Mouse (Mus musculus) CH12.LX (cell line): Measurements from ENCODE around the gene Rims4. TPM values are rescaled to one million over a fixed set of nuclear protein-coding genes. Genes with fewer than 3 reads are reported as not detected.

Source experiments
- DNase-seq: peaks from one replicate; pipeline ENCODE4 v3.0.0-alpha.2; 2013; ENCODE audit errors: extremely low read depth
- H3K27ac ChIP-seq: 2 replicates; pipeline ENCODE4 v1.5.1; 2012; ENCODE audit warnings: low read depth, mild to moderate bottlenecking, control low read depth, moderate library complexity; ENCODE audit not compliant: insufficient read depth
- H3K27me3 ChIP-seq: replicated peaks from 2 replicates; pipeline ENCODE3; 2012; ENCODE audit warnings: inconsistent platforms
- H3K36me3 ChIP-seq, 2 experiments: replicated peaks in 1 of 2; 2 replicates each; pipeline versions ENCODE3 to v1.6.1; 2012; ENCODE audit warnings: inconsistent platforms in 1 of 2, low read length in 1 of 2, mild to moderate bottlenecking in 1 of 2, mixed read lengths in 1 of 2, moderate library complexity in 1 of 2; ENCODE audit not compliant: control insufficient read depth in 1 of 2, insufficient read depth in 1 of 2
- H3K4me1 ChIP-seq, 2 experiments: 2 replicates each; pipeline ENCODE4 v1.6.1; 2012; ENCODE audit warnings: inconsistent platforms in 1 of 2, moderate library complexity in 1 of 2; ENCODE audit not compliant: insufficient read depth in 2 of 2, control insufficient read depth in 1 of 2
- H3K4me2 ChIP-seq: 2 replicates; pipeline ENCODE4 v1.6.1; 2012; ENCODE audit warnings: low read depth, mild to moderate bottlenecking, control low read depth; ENCODE audit not compliant: poor library complexity, insufficient read depth, severe bottlenecking
- H3K4me3 ChIP-seq, 3 experiments: fragments of 150-350 bp in 1 of 3; sonication (generic) in 1 of 3; replicated peaks in 1 of 3; 2 replicates each; pipeline versions ENCODE3 to v1.5.1; 2011 to 2012; ENCODE audit warnings: low read depth in 2 of 3, low read length in 2 of 3, mild to moderate bottlenecking in 2 of 3, moderate library complexity in 2 of 3, control low read depth in 1 of 3, improper control_type of control experiment in 1 of 3, inconsistent platforms in 1 of 3, mixed read lengths in 1 of 3; ENCODE audit not compliant: poor library complexity in 1 of 3
- H3K79me2 ChIP-seq: replicated peaks from 2 replicates; pipeline ENCODE4 v1.6.1; 2012; ENCODE audit warnings: mild to moderate bottlenecking, moderate library complexity; ENCODE audit not compliant: control insufficient read depth, poor library complexity, insufficient read depth, severe bottlenecking; ENCODE audit errors: extremely low read depth
- H3K9ac ChIP-seq: 2 replicates; pipeline ENCODE4 v1.6.1; 2012; ENCODE audit warnings: low read depth, mild to moderate bottlenecking, control low read depth, moderate library complexity; ENCODE audit not compliant: insufficient read depth
- H3K9me3 ChIP-seq: replicated peaks from 2 replicates; pipeline ENCODE3; 2012; ENCODE audit warnings: low read length, inconsistent platforms, mixed read lengths
- CHD1 ChIP-seq: IDR thresholded peaks from 2 replicates; pipeline ENCODE4 v1.6.1; 2012; ENCODE audit warnings: low read depth, low read length, improper control_type of control experiment, inconsistent platforms
- CHD2 ChIP-seq: IDR thresholded peaks from 2 replicates; pipeline ENCODE4 v1.6.1; 2011; ENCODE audit warnings: low read length, improper control_type of control experiment
- EP300 ChIP-seq: IDR thresholded peaks from 2 replicates; pipeline ENCODE4 v1.6.1; 2011; ENCODE audit warnings: low read length, improper control_type of control experiment
- ETS1 ChIP-seq: conservative IDR thresholded peaks from 2 replicates; pipeline ENCODE4 v1.6.1; 2012; ENCODE audit warnings: low read depth, mild to moderate bottlenecking, inconsistent platforms, low read length, improper control_type of control experiment, moderate library complexity
- HCFC1 ChIP-seq: IDR thresholded peaks from 2 replicates; pipeline ENCODE4 v1.6.1; 2012; ENCODE audit warnings: low read depth, mild to moderate bottlenecking, inconsistent platforms, low read length, improper control_type of control experiment
- JUND ChIP-seq: conservative IDR thresholded peaks from 2 replicates; pipeline ENCODE4 v1.6.1; 2011; ENCODE audit warnings: low read depth, low read length, improper control_type of control experiment
- KAT2A ChIP-seq: IDR thresholded peaks from 2 replicates; pipeline ENCODE4 v1.6.1; 2012; ENCODE audit warnings: low read length, improper control_type of control experiment, inconsistent platforms; ENCODE audit not compliant: insufficient replicate concordance
- MAX ChIP-seq: IDR thresholded peaks from 2 replicates; pipeline ENCODE4 v1.6.1; 2011; ENCODE audit warnings: low read length, improper control_type of control experiment
- MYC ChIP-seq: IDR thresholded peaks from 2 replicates; pipeline ENCODE4 v1.6.1; 2011; ENCODE audit warnings: low read depth, mild to moderate bottlenecking, improper control_type of control experiment, low read length
- PAX5 ChIP-seq: IDR thresholded peaks from 2 replicates; pipeline ENCODE4 v1.6.1; 2012; ENCODE audit warnings: low read length, inconsistent platforms, mixed read lengths
- POLR2AphosphoS2 ChIP-seq: IDR thresholded peaks from 2 replicates; pipeline ENCODE4 v1.6.1; 2011; ENCODE audit warnings: low read depth, low read length, improper control_type of control experiment
- RCOR1 ChIP-seq: conservative IDR thresholded peaks from 2 replicates; pipeline ENCODE4 v1.6.1; 2012; ENCODE audit warnings: low read depth, mild to moderate bottlenecking, inconsistent platforms, low read length, improper control_type of control experiment
- dilution Hi-C: fragments of 300-500 bp; cut with MboI; formaldehyde crosslinking; loops from 2 replicates; pipeline ENCODE4 v1.14.3; 2020; ENCODE audit warnings: low sequenced_read_pairs; ENCODE audit not compliant: extremely low pct_unique_long_range_greater_than_20kb, extremely low pct_ligation_motif_present
- in situ Hi-C: fragments of 300-500 bp; cut with MboI; formaldehyde crosslinking; loops from 3 replicates; pipeline ENCODE4 v1.14.3; 2019; ENCODE audit warnings: low sequenced_read_pairs, low pct_ligation_motif_present, low pct_unique_long_range_greater_than_20kb, mixed read lengths
- polyA plus RNA-seq: library from polyadenylated mRNA; unstranded; fragments of >175 nt; gene quantifications from 2 replicates; pipeline ENCODE4 v1.2.1, GENCODE M21; 2012; ENCODE audit warnings: low read depth; ENCODE audit not compliant: insufficient read length
- total RNA-seq, 2 experiments: library from RNA; depleted of rRNA; stranded (reverse); fragments of 300-350 nt in 1 of 2; fragments of >200 nt in 1 of 2; gene quantifications; 2 replicates each; pipeline ENCODE4 v1.2.3; 2012 to 2014

Rims4 gene
- total and polyA plus RNA-seq, 3 experiments = not detected

GRCm38 (mm10) chr2:163813077-163813476 lies 105.4 kb downstream of the Rims4 start:
- Histone ChIP-seq H3K4me2 (no peak overlapping the region), H3K36me3 (no peaks in the 10 kb centered on the region), H3K79me2 (no peaks in the 10 kb centered on the region), H3K4me3 (no peak overlapping the region), H3K9ac (no peak overlapping the region), H3K27ac (no peak overlapping the region), H3K27me3 (peaks cover 89% of the 10 kb centered on the region), H3K9me3 (no peaks in the 10 kb centered on the region), H3K4me1 (no peaks in the 10 kb centered on the region)
- in situ Hi-C loops = no loop called here
- DNase-seq = no peak
- TF ChIP-seq KAT2A = no peak
- no peak for TF ChIP-seq MYC
- no peak for TF ChIP-seq POLR2AphosphoS2
- TF ChIP-seq ETS1 = no peak
- TF ChIP-seq MAX = no peak
- no peak for TF ChIP-seq CHD1
- no peak for TF ChIP-seq HCFC1
- TF ChIP-seq JUND = no peak
- no peak for TF ChIP-seq CHD2
- TF ChIP-seq PAX5 = no peak
- no peak for TF ChIP-seq RCOR1
- no peak for TF ChIP-seq EP300
- dilution Hi-C loops = no loop called here

Other genes starting within 250 kb of the Rims4 start
- gene Ada, start 168.4 kb downstream of the Rims4 start, total RNA-seq (2012; rRNA removed) = 18.0 and 23.4 TPM in 2 replicates
- 21.8 and 24.0 TPM in 2 replicates for gene Ada, start 168.4 kb downstream of the Rims4 start, total RNA-seq (2014; rRNA removed)
- 19.9 and 21.1 TPM in 2 replicates for gene Ada, start 168.4 kb downstream of the Rims4 start, polyA plus RNA-seq
- 0.13 TPM in 1 of 2 replicates, not detected in the other for gene Ccn5, start 97.8 kb downstream of the Rims4 start, total RNA-seq (2012; rRNA removed)
- gene Ccn5, start 97.8 kb downstream of the Rims4 start, total RNA-seq (2014; rRNA removed) = not detected in 2 replicates
- gene Ccn5, start 97.8 kb downstream of the Rims4 start, polyA plus RNA-seq = not detected in 2 replicates
- gene Kcnk15, start 65.0 kb downstream of the Rims4 start, total RNA-seq (2012; rRNA removed) = not detected in 2 replicates
- gene Kcnk15, start 65.0 kb downstream of the Rims4 start, total RNA-seq (2014; rRNA removed) = not detected in 2 replicates
- gene Kcnk15, start 65.0 kb downstream of the Rims4 start, polyA plus RNA-seq = not detected in 2 replicates
- 41.6 and 51.7 TPM in 2 replicates for gene Ywhab, start 76.3 kb upstream of the Rims4 start, total RNA-seq (2012; rRNA removed)
- 57.1 and 59.8 TPM in 2 replicates for gene Ywhab, start 76.3 kb upstream of the Rims4 start, total RNA-seq (2014; rRNA removed)
- 157 and 159 TPM in 2 replicates for gene Ywhab, start 76.3 kb upstream of the Rims4 start, polyA plus RNA-seq
- gene Pabpc1l, start 106.8 kb upstream of the Rims4 start, total RNA-seq (2012; rRNA removed) = 0.42 and 0.76 TPM in 2 replicates
- gene Pabpc1l, start 106.8 kb upstream of the Rims4 start, total RNA-seq (2014; rRNA removed) = 0.47 and 0.55 TPM in 2 replicates
- 0.96 and 2.0 TPM in 2 replicates for gene Pabpc1l, start 106.8 kb upstream of the Rims4 start, polyA plus RNA-seq
- 53.1 and 64.4 TPM in 2 replicates for gene Stk4, start 151.6 kb upstream of the Rims4 start, total RNA-seq (2012; rRNA removed)
- 50.9 and 51.4 TPM in 2 replicates for gene Stk4, start 151.6 kb upstream of the Rims4 start, total RNA-seq (2014; rRNA removed)
- 77.5 and 78.3 TPM in 2 replicates for gene Stk4, start 151.6 kb upstream of the Rims4 start, polyA plus RNA-seq
- gene Tomm34, start 152.5 kb upstream of the Rims4 start, total RNA-seq (2012; rRNA removed) = 26.8 and 30.0 TPM in 2 replicates
- 25.6 and 26.5 TPM in 2 replicates for gene Tomm34, start 152.5 kb upstream of the Rims4 start, total RNA-seq (2014; rRNA removed)
- 38.3 and 40.7 TPM in 2 replicates for gene Tomm34, start 152.5 kb upstream of the Rims4 start, polyA plus RNA-seq